Mouse (Mus musculus): Measurements from ENCODE around the gene March1. TPM values are rescaled to one million over a fixed set of nuclear protein-coding genes. Genes with fewer than 3 reads are reported as not detected.

March1 gene
- polyA plus RNA-seq, 2 experiments from 2014 or later = 0.55 to 1.5 TPM

GRCm38 (mm10) chr8:66430639-66431038, 812.9 kb downstream of the March1 start:
- ATAC-seq = no peak

- no peak for ATAC-seq
These were observed 815.9 kb downstream of the March1 start for GRCm38 (mm10) chr8:66433577-66433976.

GRCm38 (mm10) chr8:66436804-66437203, 819.1 kb downstream of the March1 start:
- ATAC-seq = no peak

- ATAC-seq = no peak
These were observed 820.2 kb downstream of the March1 start for GRCm38 (mm10) chr8:66437929-66438328.

GRCm38 (mm10) chr8:66438468-66438867, 820.8 kb downstream of the March1 start:
- no peak for ATAC-seq

- no peak for ATAC-seq
These were observed 823.4 kb downstream of the March1 start for GRCm38 (mm10) chr8:66441123-66441522.

- no peak for ATAC-seq
These were observed 825.1 kb downstream of the March1 start for GRCm38 (mm10) chr8:66442778-66443177.

GRCm38 (mm10) chr8:66444141-66444540, 826.4 kb downstream of the March1 start:
- no peak for ATAC-seq

GRCm38 (mm10) chr8:66445351-66445750, 827.7 kb downstream of the March1 start:
- ATAC-seq = no peak

- ATAC-seq = peak; percentile 66
These were observed 833.0 kb downstream of the March1 start for GRCm38 (mm10) chr8:66450691-66451090.

- no peak for ATAC-seq
These were observed 839.4 kb downstream of the March1 start for GRCm38 (mm10) chr8:66457057-66457456.

GRCm38 (mm10) chr8:66469821-66470220, 852.1 kb downstream of the March1 start:
- no peak for ATAC-seq

- no peak for ATAC-seq
These were observed 859.2 kb downstream of the March1 start for GRCm38 (mm10) chr8:66476880-66477279.

GRCm38 (mm10) chr8:66486084-66486763, 868.5 kb downstream of the March1 start, which contains the start of gene Tma16:
Gene Tma16, minus strand, starts transcription at chr8:66486530.
- peak; percentile 93 for ATAC-seq

GRCm38 (mm10) chr8:66488556-66488955, 870.9 kb downstream of the March1 start:
- no peak for ATAC-seq

- no peak for ATAC-seq
These were observed 872.9 kb downstream of the March1 start for GRCm38 (mm10) chr8:66490624-66491023.

GRCm38 (mm10) chr8:66494496-66494895, 876.8 kb downstream of the March1 start:
- no peak for ATAC-seq

GRCm38 (mm10) chr8:66495726-66496125, 878.0 kb downstream of the March1 start:
- peak; percentile 87 for ATAC-seq

- peak; percentile 72 for ATAC-seq
These were observed 879.4 kb downstream of the March1 start for GRCm38 (mm10) chr8:66496998-66497577.

- no peak for ATAC-seq
These were observed 885.7 kb downstream of the March1 start for GRCm38 (mm10) chr8:66503381-66503780.

- ATAC-seq = no peak
These were observed 893.8 kb downstream of the March1 start, which contains the start of gene Tktl2 for GRCm38 (mm10) chr8:66511537-66511936. Gene Tktl2, plus strand, starts transcription at chr8:66511756.

- ATAC-seq = no peak
These were observed 901.4 kb downstream of the March1 start for GRCm38 (mm10) chr8:66519149-66519548.

GRCm38 (mm10) chr8:66520576-66520975, 902.9 kb downstream of the March1 start:
- no peak for ATAC-seq
